Mouse (Mus musculus) heart, adult 2 months (tissue): ENCODE measurements around the gene Pbld2.

ENCODE experiments used
- CTCF ChIP-seq: fragments of 200-600 bp; IDR thresholded peaks from 2 replicates; pipeline ENCODE4 v1.8.1; 2022; ENCODE audit warnings: antibody characterized with exemption, mild to moderate bottlenecking, moderate library complexity
- EP300 ChIP-seq: fragments of 200-500 bp; IDR thresholded peaks from 2 replicates; pipeline ENCODE4 v1.6.1; 2011; ENCODE audit warnings: low read depth, low read length, control low read depth; ENCODE audit not compliant: insufficient read depth
- POLR2A ChIP-seq: fragments of 200-500 bp; IDR thresholded peaks from 2 replicates; pipeline ENCODE4 v1.6.1; 2011; ENCODE audit warnings: mild to moderate bottlenecking, low read depth, low read length, control low read depth; ENCODE audit not compliant: insufficient read depth

GRCm38 (mm10) chr10:63011556-63011955 lies 12.6 kb upstream of the Pbld2 start:
- TF ChIP-seq CTCF (no peak), POLR2A (no peak), EP300 (no peak)
